Mouse (Mus musculus) small intestine, adult 2 months (tissue): ENCODE measurements at regions not wholly inside any gene's neighbourhood (a gene's known extent, or its start where the extent isn't known, plus 50 kb on each side); places are given as distances from the start of the nearest gene placed in this dataset.

Experiments used
- H3K27ac ChIP-seq: fragments of 200-500 bp; 2 replicates; pipeline ENCODE4 v1.5.1; 2012; ENCODE audit warnings: low read depth, low read length, control low read depth, inconsistent platforms; ENCODE audit not compliant: insufficient read depth
- H3K27me3 ChIP-seq: fragments of 200-500 bp; 2 replicates; pipeline ENCODE4 v1.6.1; 2012; ENCODE audit warnings: mild to moderate bottlenecking, moderate library complexity, low read length, inconsistent platforms; ENCODE audit not compliant: control insufficient read depth, insufficient read depth
- H3K36me3 ChIP-seq: fragments of 200-500 bp; 2 replicates; pipeline ENCODE4 v1.6.1; 2012; ENCODE audit warnings: mild to moderate bottlenecking, low read length, control low read depth, inconsistent platforms; ENCODE audit not compliant: control insufficient read depth, insufficient read depth
- H3K4me1 ChIP-seq: fragments of 200-500 bp; 2 replicates; pipeline ENCODE4 v1.6.1; 2012; ENCODE audit warnings: low read length, inconsistent platforms, mixed read lengths; ENCODE audit not compliant: control insufficient read depth, insufficient read depth, insufficient read length
- H3K4me3 ChIP-seq: fragments of 200-500 bp; 2 replicates; pipeline ENCODE4 v1.5.1; 2012; ENCODE audit warnings: low read depth, mild to moderate bottlenecking, control low read depth, inconsistent platforms, low read length, moderate library complexity
- CTCF ChIP-seq: fragments of 200-500 bp; IDR thresholded peaks from 2 replicates; pipeline ENCODE4 v1.5.1; 2012; ENCODE audit warnings: low read depth, mild to moderate bottlenecking, control low read depth, inconsistent platforms, low read length, moderate library complexity, mixed read lengths; ENCODE audit not compliant: insufficient replicate concordance, insufficient read length; ENCODE audit errors: extremely low read depth
- POLR2A ChIP-seq: fragments of 200-500 bp; IDR thresholded peaks from 2 replicates; pipeline ENCODE4 v1.6.1; 2012; ENCODE audit warnings: low read depth, mild to moderate bottlenecking, control low read depth, inconsistent platforms, low read length, moderate library complexity
- WGBS: fragments of 180-500 bp; shearing (Covaris S2); methylation state at CpG from one replicate; pipeline ENCODE4 v1.1.7; 2018; 5-methylcytosine and 5-hydroxymethylcytosine counted together

GRCm38 (mm10) chr10:16507681-16508080 is 1215.3 kb upstream of the Cited2 start:
- no peaks in the 10 kb centered on the region for H3K27me3 ChIP-seq
- 68% methylated on average over 2 of the region's 2 CpGs for WGBS
- TF ChIP-seq POLR2A (no peak), CTCF (no peak)

GRCm38 (mm10) chr10:16508161-16508560 is 1214.9 kb upstream of the Cited2 start:
- no peaks in the 10 kb centered on the region for H3K27me3 ChIP-seq
- TF ChIP-seq CTCF (no peak), POLR2A (no peak)
- no peak overlapping the region for H3K27ac ChIP-seq
- 60% methylated on average over 6 of the region's 6 CpGs for WGBS
- no peak overlapping the region for H3K4me3 ChIP-seq
- no peaks in the 10 kb centered on the region for H3K4me1 ChIP-seq
- H3K36me3 ChIP-seq: no peaks in the 10 kb centered on the region

More at GRCm38 (mm10) chr10:16507681-16508080, 1215.3 kb upstream of the Cited2 start:
- H3K4me3 ChIP-seq: no peak overlapping the region
- no peaks in the 10 kb centered on the region for H3K4me1 ChIP-seq
- no peak overlapping the region for H3K27ac ChIP-seq
- H3K36me3 ChIP-seq: no peaks in the 10 kb centered on the region

GRCm38 (mm10) chr10:16514656-16515055 is 1208.4 kb upstream of the Cited2 start:
- Histone ChIP-seq H3K4me1 (no peaks in the 10 kb centered on the region), H3K36me3 (no peaks in the 10 kb centered on the region), H3K27ac (no peak overlapping the region), H3K27me3 (no peaks in the 10 kb centered on the region), H3K4me3 (no peak overlapping the region)
- TF ChIP-seq POLR2A (no peak), CTCF (no peak)
- WGBS: 82% methylated on average over 2 of the region's 2 CpGs

GRCm38 (mm10) chr10:16521895-16522294 is 1201.1 kb upstream of the Cited2 start:
- TF ChIP-seq CTCF (no peak), POLR2A (no peak)
- Histone ChIP-seq H3K4me3 (no peak overlapping the region), H3K27ac (no peak overlapping the region)

GRCm38 (mm10) chr10:16524101-16524500 is 1198.9 kb upstream of the Cited2 start:
- WGBS: 77% methylated on average over 1 of the region's 1 CpGs
- Histone ChIP-seq H3K36me3 (no peaks in the 10 kb centered on the region), H3K4me1 (no peaks in the 10 kb centered on the region), H3K27ac (no peak overlapping the region), H3K4me3 (no peak overlapping the region), H3K27me3 (no peaks in the 10 kb centered on the region)
- no peak for TF ChIP-seq CTCF
- TF ChIP-seq POLR2A: no peak

More at GRCm38 (mm10) chr10:16521895-16522294, 1201.1 kb upstream of the Cited2 start:
- H3K4me1 ChIP-seq: no peaks in the 10 kb centered on the region
- no peaks in the 10 kb centered on the region for H3K27me3 ChIP-seq
- H3K36me3 ChIP-seq: no peaks in the 10 kb centered on the region

- no peak for TF ChIP-seq CTCF
- no peak for TF ChIP-seq POLR2A
- 54% methylated on average over 1 of the region's 1 CpGs for WGBS
Measured at GRCm38 (mm10) chr10:16527693-16528092, 1195.3 kb upstream of the Cited2 start.

GRCm38 (mm10) chr10:16537660-16538059 is 1185.4 kb upstream of the Cited2 start:
- no peaks in the 10 kb centered on the region for H3K4me1 ChIP-seq
- 38% methylated on average over 3 of the region's 3 CpGs for WGBS
- H3K4me3 ChIP-seq: no peak overlapping the region
- no peaks in the 10 kb centered on the region for H3K27me3 ChIP-seq
- TF ChIP-seq CTCF (no peak), POLR2A (no peak)
- H3K36me3 ChIP-seq: no peaks in the 10 kb centered on the region
- H3K27ac ChIP-seq: no peak overlapping the region

More at GRCm38 (mm10) chr10:16527693-16528092, 1195.3 kb upstream of the Cited2 start:
- H3K27me3 ChIP-seq: no peaks in the 10 kb centered on the region
- H3K4me1 ChIP-seq: no peaks in the 10 kb centered on the region
- H3K27ac ChIP-seq: no peak overlapping the region
- H3K4me3 ChIP-seq: no peak overlapping the region
- no peaks in the 10 kb centered on the region for H3K36me3 ChIP-seq
